Mouse (Mus musculus): ENCODE measurements around the gene Sfi1.
"Not testable (repeated sequence)": the region's sequence is repeated elsewhere in the genome, so short reads cannot be mapped to it uniquely, and the experiment has no call there.

DNA sequence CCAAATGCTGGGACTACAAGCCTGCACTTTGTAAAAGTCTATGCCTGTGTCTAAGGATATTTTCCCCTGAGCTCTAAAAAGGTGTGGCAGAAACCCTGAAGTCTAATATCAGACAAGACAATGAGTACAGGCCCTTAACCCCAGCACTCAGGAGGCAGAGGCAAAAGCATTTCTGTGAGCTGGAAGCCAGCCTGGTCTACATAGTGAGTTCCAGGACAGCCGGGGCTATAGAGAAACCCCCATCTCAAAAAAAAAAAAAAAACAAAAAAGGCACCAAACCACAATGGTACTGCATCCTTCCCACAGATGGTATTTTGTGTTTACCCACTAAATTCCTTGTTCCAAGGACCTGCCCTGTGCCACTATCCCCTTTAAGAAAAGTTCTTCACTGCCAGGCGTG, 54.9 kb downstream of the Sfi1 start:
- TF ChIP-seq CTCF, POLR2A (IDR thresholded peaks at IDR 0.05; ENCODE audit: insufficient read depth, low read depth, low read length): not testable (repeated sequence)

Data from olfactory bulb, adult 2 months (tissue).